Mouse (Mus musculus): ENCODE results near the gene Camk2d.
A peak's percentile ranks its signal among the peaks of the same experiment; 100 is the strongest.

The Camk2d gene

DNA sequence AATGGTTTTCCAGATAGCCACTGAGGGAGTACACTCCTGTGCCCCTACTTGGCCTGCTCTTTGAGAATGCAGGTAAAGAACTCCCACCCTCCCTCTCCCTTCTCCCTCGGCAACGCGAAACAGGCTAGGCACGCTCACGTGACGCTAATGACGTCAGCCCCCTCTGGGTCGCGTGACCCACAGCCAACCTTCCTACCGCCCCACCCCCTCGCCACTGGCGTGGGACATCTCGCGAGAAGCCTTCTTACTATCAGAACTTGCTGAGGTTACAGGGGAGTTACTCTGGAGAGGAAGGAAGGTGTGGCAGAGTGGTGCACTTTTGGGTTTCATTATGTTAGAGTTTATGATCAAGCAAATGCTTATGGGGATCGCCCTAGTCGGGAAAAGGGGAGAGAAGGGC lies at the start of gene Camk2d:
TSS of gene Camk2d (plus strand) at position 217 of the 400 bp plus-strand sequence.
- peak; percentile 82 to 93 for DNase-seq (ENCODE audit: low read depth in 1 of 2, low spot score in 2 of 2)

GRCm38 (mm10) chr3:126547941-126548340 lies 48.2 kb upstream of the Camk2d start:
- DNase-seq (ENCODE audit: low read depth in 1 of 2, low spot score in 2 of 2), result no peak

GRCm38 (mm10) chr3:126563646-126564045 lies 32.5 kb upstream of the Camk2d start:
- DNase-seq (ENCODE audit: low read depth in 1 of 2, low spot score in 2 of 2), result no peak

DNA sequence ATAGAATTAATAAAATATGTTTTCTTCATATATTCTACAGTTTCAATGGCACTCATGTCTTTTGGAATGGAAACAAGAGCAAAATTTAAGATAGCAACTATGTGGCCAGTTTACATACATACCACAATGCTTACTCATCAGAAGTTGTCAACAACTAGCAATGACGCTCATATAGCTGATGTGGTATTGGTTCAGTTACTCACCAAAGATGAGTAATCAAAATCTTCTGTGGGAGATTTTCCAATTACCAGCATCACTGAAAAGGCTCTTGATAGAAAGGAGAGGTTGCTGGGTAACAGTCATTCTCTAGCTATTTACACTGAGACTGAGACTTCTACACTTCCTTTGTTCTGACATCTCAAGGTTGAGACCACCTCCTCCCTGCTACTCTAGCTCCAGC lies 25.5 kb upstream of the Camk2d start:
- DNase-seq (ENCODE audit: low read depth in 1 of 2, low spot score in 2 of 2), result no peak

- no peak for DNase-seq (ENCODE audit: low read depth in 1 of 2, low spot score in 2 of 2)
Observed at GRCm38 (mm10) chr3:126572915-126573314, 23.2 kb upstream of the Camk2d start.

- DNase-seq (ENCODE audit: low read depth in 1 of 2, low spot score in 2 of 2), result no peak
Observed at GRCm38 (mm10) chr3:126575927-126576326, 20.2 kb upstream of the Camk2d start.

GRCm38 (mm10) chr3:126586134-126586533 lies 10.0 kb upstream of the Camk2d start:
- DNase-seq (ENCODE audit: low read depth in 1 of 2, low spot score in 2 of 2), result no peak

- no peak for DNase-seq (ENCODE audit: low read depth in 1 of 2, low spot score in 2 of 2)
Observed at GRCm38 (mm10) chr3:126587477-126587876, 8.6 kb upstream of the Camk2d start.

GRCm38 (mm10) chr3:126589556-126589955 lies 6.5 kb upstream of the Camk2d start:
- DNase-seq (ENCODE audit: low read depth in 1 of 2, low spot score in 2 of 2), result no peak

GRCm38 (mm10) chr3:126595456-126595855 lies 646 bp upstream of the Camk2d start:
- no peak for DNase-seq (ENCODE audit: low read depth in 1 of 2, low spot score in 2 of 2)

DNA sequence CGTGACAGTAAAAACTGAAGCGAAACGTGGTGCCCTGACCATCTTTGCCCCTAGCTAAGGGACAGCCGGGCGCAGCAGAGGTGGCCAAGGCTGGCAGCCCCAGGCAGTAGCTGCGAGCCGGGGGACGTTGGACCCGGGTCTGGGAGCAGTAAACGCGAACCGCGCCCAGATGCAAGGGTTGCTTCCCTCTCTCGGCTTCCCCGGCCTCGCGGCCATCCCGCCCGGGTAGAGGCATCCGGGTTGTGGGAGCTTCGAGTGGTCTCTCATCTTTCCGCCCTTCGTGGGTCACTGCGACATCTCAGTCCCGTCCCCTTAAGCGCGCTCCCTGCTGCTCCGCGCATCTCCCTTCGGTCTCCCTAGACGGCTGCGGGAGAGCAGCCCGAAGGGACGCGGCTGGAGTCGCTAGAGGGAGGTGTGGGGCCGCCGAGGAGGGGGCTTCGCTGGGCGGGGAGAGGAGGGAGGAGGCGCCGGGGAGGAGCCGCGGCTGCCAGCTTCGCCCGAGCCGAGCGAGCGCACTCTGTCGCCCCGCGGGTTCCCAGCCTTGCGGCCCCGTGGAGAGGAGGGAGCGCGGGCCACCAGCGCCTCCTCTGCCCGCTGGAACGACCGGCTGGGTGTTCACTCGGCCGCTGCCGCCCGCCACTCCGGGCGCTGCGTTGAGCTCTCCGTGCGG lies 524 bp downstream of the Camk2d start:
- peak; percentile 10 to 55 for DNase-seq (ENCODE audit: low read depth in 1 of 2, low spot score in 2 of 2)

DNA sequence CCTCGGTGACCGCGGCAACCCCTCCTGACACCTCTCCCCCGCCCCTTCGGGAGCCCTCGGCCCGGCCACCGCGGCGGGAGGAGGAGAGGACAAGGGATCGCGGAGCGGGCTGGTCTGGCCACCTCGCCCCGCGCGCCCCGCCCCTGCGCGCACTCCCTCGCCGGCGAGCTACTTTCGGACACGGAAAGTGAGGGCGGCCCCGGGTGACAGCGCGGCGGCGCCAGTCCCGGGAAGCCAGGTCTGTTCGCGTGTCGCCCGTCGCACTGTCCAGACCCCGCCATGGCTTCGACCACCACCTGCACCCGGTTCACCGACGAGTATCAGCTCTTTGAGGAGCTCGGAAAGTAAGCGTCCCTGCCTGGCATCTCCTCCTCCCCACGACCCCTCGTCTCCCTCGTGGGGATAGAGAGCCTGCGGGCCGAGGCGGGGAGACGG lies 1.1 kb downstream of the Camk2d start:
- peak in 1 of 2 experiments; percentile 45 for DNase-seq (ENCODE audit: low read depth in 1 of 2, low spot score in 2 of 2)

DNA sequence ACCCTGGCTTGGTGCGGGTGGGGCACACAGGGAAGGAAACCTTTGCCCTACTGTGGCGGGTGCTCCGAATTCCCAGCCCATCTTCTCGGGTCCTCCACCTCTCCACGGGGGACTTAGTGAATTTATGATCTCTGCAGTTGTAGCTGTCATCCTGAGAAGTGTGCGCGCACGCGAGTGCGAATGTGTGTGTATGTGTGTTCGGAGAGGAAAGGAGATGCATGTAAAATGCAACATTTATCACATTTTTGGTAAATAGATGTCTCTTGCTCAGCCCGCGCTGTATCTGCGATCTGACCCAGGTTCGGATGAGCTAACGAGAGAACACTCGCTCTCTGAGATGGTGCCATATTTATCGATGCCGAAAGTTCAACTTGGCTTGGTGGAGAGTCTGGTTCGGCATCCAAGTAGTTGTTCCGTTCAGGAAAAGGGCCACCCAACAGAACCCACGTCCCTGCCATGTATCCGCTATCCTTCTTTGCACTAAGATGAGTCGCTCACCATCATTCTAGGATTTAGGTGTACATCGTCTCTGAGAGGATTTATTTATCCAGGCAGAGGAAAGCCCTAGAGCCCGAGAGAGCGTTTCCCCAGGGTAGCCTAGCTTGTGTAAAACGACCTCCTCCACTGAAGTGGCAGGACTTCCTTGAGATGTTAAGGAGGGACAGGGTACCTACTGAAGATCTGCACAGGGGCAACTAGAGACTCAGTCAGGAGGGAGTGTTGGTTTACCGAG lies 1.7 kb downstream of the Camk2d start:
- no peak for DNase-seq (ENCODE audit: low read depth in 1 of 2, low spot score in 2 of 2)

DNA sequence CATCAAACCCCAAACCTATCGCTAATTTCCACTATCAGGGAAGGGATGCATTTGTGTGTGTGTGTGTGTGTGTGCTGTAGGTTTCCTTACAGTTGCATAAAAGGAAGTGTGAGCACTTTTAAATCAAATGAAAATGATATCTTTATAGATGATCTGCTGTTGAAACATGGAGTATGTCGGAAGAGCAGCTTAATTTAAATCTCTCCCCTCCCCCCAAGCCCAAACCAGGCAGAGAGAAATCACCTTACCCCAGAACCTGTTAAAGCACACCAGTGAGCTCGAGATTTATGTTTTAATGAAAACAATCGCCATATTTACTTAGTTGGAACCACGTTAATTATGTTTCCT lies 2.2 kb downstream of the Camk2d start:
- no peak for DNase-seq (ENCODE audit: low read depth in 1 of 2, low spot score in 2 of 2)

DNA sequence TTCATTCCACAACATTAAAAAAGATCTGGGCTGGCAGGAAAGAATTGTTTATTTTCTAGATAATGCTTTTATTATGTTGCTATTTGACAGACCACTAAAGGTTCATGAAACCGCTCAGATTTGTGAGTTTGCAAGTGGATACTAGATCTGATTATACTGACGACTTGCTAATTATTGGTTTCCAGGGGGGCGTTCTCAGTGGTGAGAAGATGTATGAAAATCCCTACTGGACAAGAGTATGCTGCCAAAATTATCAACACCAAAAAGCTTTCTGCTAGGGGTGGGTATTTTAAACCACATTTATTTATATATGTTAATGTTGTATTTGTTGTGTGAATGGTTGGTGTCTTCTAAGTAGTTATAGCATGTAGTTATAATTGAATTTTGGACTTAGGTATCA lies 2.8 kb downstream of the Camk2d start:
- DNase-seq (ENCODE audit: low read depth in 1 of 2, low spot score in 2 of 2), result no peak

DNA sequence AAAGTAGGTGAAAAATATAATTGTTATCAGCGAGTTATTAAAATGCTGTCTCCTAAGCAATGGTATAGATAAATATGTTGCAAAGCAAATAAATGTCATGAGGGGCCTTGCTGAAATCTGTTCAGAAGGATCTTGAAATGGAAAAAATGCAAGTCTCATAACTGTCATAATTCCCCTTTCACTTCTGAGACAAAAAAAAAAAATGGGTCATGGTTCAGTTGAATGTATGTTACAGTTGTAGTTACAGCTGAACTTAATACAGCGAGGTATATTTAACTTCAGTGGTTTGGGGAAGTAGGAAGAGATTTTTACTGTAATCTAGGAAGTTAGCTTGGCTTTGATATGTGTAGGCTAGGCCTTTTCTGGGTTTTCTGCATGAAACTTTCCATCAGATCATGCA lies 3.2 kb downstream of the Camk2d start:
- DNase-seq (ENCODE audit: low read depth in 1 of 2, low spot score in 2 of 2), result no peak

GRCm38 (mm10) chr3:126599936-126600335 lies 3.8 kb downstream of the Camk2d start:
- no peak for DNase-seq (ENCODE audit: low read depth in 1 of 2, low spot score in 2 of 2)

DNA sequence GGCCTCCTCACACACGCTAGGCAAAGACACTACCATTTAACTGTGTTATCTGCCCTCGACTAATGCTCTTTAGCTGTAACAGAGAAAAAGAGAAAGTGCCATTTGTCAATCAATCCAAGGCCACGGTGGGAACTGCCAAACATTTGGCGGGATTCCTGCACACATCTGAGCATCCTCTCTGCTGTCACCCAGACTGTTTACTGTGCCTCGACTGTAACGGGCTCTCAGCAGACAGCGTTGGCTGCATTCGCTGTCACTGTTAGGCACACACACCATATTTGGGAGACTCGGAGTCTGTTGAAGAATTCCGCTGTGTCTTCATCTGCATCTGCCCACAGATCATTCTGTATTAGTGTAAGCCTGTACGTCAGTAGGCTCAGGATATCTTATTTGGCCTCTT lies 6.7 kb downstream of the Camk2d start:
- no peak for DNase-seq (ENCODE audit: low read depth in 1 of 2, low spot score in 2 of 2)

DNA sequence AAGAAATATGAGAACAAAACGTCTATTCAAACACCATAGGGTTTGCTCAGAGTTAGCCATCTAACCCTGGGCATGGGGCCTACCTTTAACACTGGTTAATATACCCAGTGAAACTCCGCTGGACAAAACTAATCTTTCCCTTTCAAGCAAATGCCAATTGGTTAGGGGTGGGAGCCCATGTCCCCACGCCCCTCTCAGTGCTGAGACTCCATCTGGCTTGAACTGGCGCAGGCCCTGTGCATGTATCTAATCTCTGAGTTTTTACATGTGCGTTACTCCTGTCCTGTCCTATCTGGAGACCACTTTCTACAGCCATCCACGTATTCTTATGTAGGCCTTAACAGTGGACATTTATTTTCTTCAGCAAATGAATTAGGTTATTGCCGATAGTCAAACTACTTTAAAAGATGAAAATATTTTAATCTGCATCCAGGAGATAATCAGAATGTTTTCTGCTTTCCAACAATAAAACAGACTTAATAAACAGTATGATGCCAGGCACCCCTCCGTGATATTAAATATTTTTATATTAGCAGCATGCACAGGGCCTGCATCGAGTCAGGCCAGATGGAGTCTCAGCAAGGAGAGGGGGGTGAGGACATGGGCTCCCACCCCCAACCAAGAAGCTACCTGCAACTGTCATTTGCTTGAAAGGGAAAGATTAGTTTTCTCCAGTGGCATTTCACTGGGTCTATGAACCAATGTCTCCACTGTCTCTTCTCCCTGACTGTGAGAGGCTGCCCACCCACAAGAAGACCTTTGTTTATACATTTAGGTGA lies 8.7 kb downstream of the Camk2d start:
- DNase-seq (ENCODE audit: low read depth in 1 of 2, low spot score in 2 of 2), result no peak

- no peak for DNase-seq (ENCODE audit: low read depth in 1 of 2, low spot score in 2 of 2)
Observed at GRCm38 (mm10) chr3:126609310-126609709, 13.2 kb downstream of the Camk2d start.

GRCm38 (mm10) chr3:126609795-126610451 lies 13.8 kb downstream of the Camk2d start:
- no peak for DNase-seq (ENCODE audit: low read depth in 1 of 2, low spot score in 2 of 2)

DNA sequence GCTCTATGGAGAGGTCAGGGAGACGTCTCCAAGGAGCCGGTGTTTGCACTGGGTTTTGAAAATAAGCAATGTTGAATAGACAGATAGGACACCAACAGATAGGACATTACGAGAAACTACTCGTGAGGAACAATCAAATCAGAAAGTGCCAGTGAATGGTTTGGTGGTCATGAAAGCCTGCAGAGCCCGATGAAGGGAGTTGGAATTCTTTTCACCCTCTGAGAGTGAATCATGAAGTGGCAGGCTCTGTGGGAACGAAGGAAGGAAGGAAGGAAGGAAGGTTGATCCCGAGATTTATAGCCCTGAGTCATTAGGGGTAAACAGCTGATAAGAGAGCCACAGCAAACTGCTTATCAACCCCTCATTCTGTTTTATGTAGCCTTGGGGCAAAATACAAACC lies 15.5 kb downstream of the Camk2d start:
- DNase-seq (ENCODE audit: low read depth in 1 of 2, low spot score in 2 of 2), result no peak

Data from monocyte, adult 2 months (primary cell).